Comparison of ENCODE assay signal across 31 mouse cellular contexts in the genomic region with DNA sequence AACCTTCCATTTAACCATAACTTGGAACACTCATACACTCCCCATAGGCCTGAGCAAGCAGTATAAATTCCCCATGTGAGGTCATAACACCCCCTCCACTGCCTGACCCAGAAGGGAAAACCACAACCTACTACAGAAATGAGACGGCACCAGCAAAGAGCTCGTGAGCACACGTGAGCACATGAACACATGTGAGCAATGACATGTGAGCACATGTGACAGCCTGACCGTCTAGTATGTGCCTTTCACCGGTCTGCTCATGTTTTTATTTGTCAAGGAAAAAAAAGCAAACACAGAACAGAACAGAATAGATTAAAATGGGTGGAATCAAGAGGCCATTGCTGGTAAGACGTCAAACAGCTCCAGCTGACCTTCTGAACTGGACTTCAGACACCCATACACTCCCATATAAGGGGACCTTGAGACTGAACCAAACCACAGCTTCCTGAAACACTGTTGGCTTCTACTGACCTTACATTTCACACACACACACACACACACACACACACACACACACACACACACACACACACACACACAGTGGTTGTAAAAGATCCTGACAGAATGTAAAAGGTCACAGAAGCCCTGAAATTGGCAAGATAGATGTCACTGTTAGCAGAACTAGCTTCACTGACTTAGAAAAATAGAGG. TPM values are rescaled to one million over a fixed set of nuclear protein-coding genes. Genes with fewer than 3 reads are reported as not detected.
DNase-seq lines count a peak whose midpoint lies in the region; ATAC-seq and TF ChIP-seq lines count a peak whose summit lies in the region.
"Not testable (repeated sequence)": the region's sequence is repeated elsewhere in the genome, so short reads cannot be mapped to it uniquely, and the experiment has no call there.
"Had no signal": no experiment of that assay in that cellular context is flagged by ENCODE, and none has a peak within 500 bp of the region (broad histone marks: within the 10 kb centered on the region; RNA-seq: fewer than 3 reads in every experiment).

No protein-coding gene starts in this region.

- not testable (repeated sequence) for H3K4me1 ChIP-seq in small intestine, adult 2 months (ENCODE audit: control insufficient read depth, insufficient read depth, insufficient read length, low read length)

- peak; percentile 72 to 89 for ATAC-seq in hematopoietic stem cell, adult 5-6 weeks (replicated peaks in 1 of 2; ENCODE audit: insufficient read depth in 1 of 2, low FRiP score in 2 of 2, low TSS enrichment in 1 of 2, low read depth in 1 of 2, poor library complexity in 2 of 2, severe bottlenecking in 2 of 2)
- ATAC-seq in megakaryocyte progenitor cell, adult 5-6 weeks (replicated peaks; ENCODE audit: poor library complexity), result peak; percentile 79

- 53% methylated on average over 6 of the region's 6 CpGs for WGBS in small intestine, adult 2 months

- TF ChIP-seq POLR2A in small intestine, adult 2 months (IDR thresholded peaks at IDR 0.05; ENCODE audit: low read depth, low read length), result not testable (repeated sequence)

- peak overlapping the region; percentile 83 for H3K27ac ChIP-seq in small intestine, adult 2 months (ENCODE audit: insufficient read depth, low read depth, low read length)

- H3K36me3 ChIP-seq in small intestine, adult 2 months (ENCODE audit: control insufficient read depth, insufficient read depth, low read length), result not testable (repeated sequence)

- peak; percentile 26 for DNase-seq in CD4-positive helper T cell, adult 2 months (ENCODE audit: low read depth, low spot score)
- peak; percentile 45 to 81 for DNase-seq in adrenal gland, adult (ENCODE audit: inconsistent age in 2 of 2, low spot score in 1 of 2)
- peak; percentile 12 for DNase-seq in adrenal gland, postnatal 25 days
- DNase-seq in kidney, postnatal 10 days, result peak; percentile 15

- not testable (repeated sequence) for H3K4me3 ChIP-seq in small intestine, adult 2 months (ENCODE audit: low read depth, low read length)

- H3K27me3 ChIP-seq in small intestine, adult 2 months (ENCODE audit: control insufficient read depth, insufficient read depth, low read length), result not testable (repeated sequence)

- TF ChIP-seq CTCF in small intestine, adult 2 months (IDR thresholded peaks at IDR 0.05; ENCODE audit: extremely low read depth, insufficient read length, insufficient replicate concordance, low read depth, low read length), result not testable (repeated sequence)

RNA-seq across cellular contexts. Expression of gene Unc93a2, which starts 13.1 kb away (rescaled TPM):
- 2.2 and 5.1 TPM in 2 replicates for total RNA-seq in adrenal gland, postnatal 25 days (2021)
- 0.06 TPM in 1 of 2 replicates, not detected in the other for total RNA-seq in hematopoietic stem cell, adult 5-6 weeks (2017)
- 0.64 TPM in 1 of 2 replicates, not detected in the other for total RNA-seq in megakaryocyte progenitor cell, adult 5-6 weeks (2015)
- not detected in 2 replicates for total RNA-seq in megakaryocyte progenitor cell, adult 5-6 weeks (2017)
- polyA plus RNA-seq in small intestine, adult 2 months (2012; rRNA removed), result 17.5 and 56.5 TPM in 2 replicates
- total RNA-seq: heart, postnatal 4 days; layer of hippocampus, postnatal 36 days had no signal
- polyA plus RNA-seq: embryonic facial prominence, embryonic 13.5 days; forebrain, embryonic 10.5 days; forebrain, embryonic 15.5 days; G1E; heart, embryonic 12.5 days; heart, postnatal 0 days; hindbrain, embryonic 14.5 days; intestine, embryonic 14.5 days; kidney, postnatal 0 days; midbrain, embryonic 11.5 days; midbrain, embryonic 16.5 days; neural tube, embryonic 14.5 days; stomach, embryonic 16.5 days had no signal

RNA-seq across cellular contexts. Expression of gene Gm49630, which starts 26.5 kb away (rescaled TPM):
- not detected in 2 replicates for total RNA-seq in adrenal gland, postnatal 25 days (2021)
- total RNA-seq in hematopoietic stem cell, adult 5-6 weeks (2017), result not detected in 2 replicates
- not detected in 2 replicates for total RNA-seq in megakaryocyte progenitor cell, adult 5-6 weeks (2015)
- total RNA-seq in megakaryocyte progenitor cell, adult 5-6 weeks (2017), result not detected in 2 replicates
- polyA plus RNA-seq in small intestine, adult 2 months (2012; rRNA removed), result 2.1 TPM in 1 of 2 replicates, not detected in the other
- total RNA-seq: G1E; gastrocnemius, adult 18-20 months; gastrocnemius, postnatal 25 days; heart, adult 2 months; heart, postnatal 4 days; layer of hippocampus, postnatal 36 days; left cerebral cortex, postnatal 4 days had no signal
- polyA plus RNA-seq: embryonic facial prominence, embryonic 13.5 days; forebrain, embryonic 10.5 days; forebrain, embryonic 15.5 days; frontal cortex, adult 2 months; G1E; heart, adult 2 months; heart, embryonic 12.5 days; heart, postnatal 0 days; hindbrain, embryonic 14.5 days; intestine, embryonic 14.5 days; kidney, postnatal 0 days; large intestine, adult 2 months; limb, embryonic 14.5 days; liver, embryonic 13.5 days; lung, adult 2 months; midbrain, embryonic 11.5 days; midbrain, embryonic 16.5 days; neural tube, embryonic 14.5 days; stomach, embryonic 16.5 days had no signal

RNA-seq across cellular contexts. Expression of gene Ttll2, which starts 45.8 kb away (rescaled TPM):
- 0.36 TPM in 1 of 2 replicates, not detected in the other for total RNA-seq in adrenal gland, postnatal 25 days (2021)
- total RNA-seq in hematopoietic stem cell, adult 5-6 weeks (2017), result not detected in 2 replicates
- total RNA-seq in megakaryocyte progenitor cell, adult 5-6 weeks (2015), result not detected in 2 replicates
- not detected in 2 replicates for total RNA-seq in megakaryocyte progenitor cell, adult 5-6 weeks (2017)
- 1.2 and 3.0 TPM in 2 replicates for polyA plus RNA-seq in small intestine, adult 2 months (2012; rRNA removed)
- total RNA-seq: G1E; gastrocnemius, adult 18-20 months; gastrocnemius, postnatal 25 days; heart, adult 2 months; heart, postnatal 4 days; layer of hippocampus, postnatal 36 days had no signal
- polyA plus RNA-seq: embryonic facial prominence, embryonic 13.5 days; forebrain, embryonic 10.5 days; forebrain, embryonic 15.5 days; frontal cortex, adult 2 months; G1E; heart, embryonic 12.5 days; heart, postnatal 0 days; hindbrain, embryonic 14.5 days; intestine, embryonic 14.5 days; kidney, postnatal 0 days; limb, embryonic 14.5 days; liver, embryonic 13.5 days; midbrain, embryonic 11.5 days; midbrain, embryonic 16.5 days; neural tube, embryonic 14.5 days; stomach, embryonic 16.5 days had no signal

Comparison
In these comparisons a context has a peak if more than half of its experiments do, and no peak if none do; other contexts are left out.
1. DNase-seq: peak in every context shown above with its lines; median percentile 63 in adrenal gland, adult; 26 in CD4-positive helper T cell, adult 2 months; 15 in kidney, postnatal 10 days; 12 in adrenal gland, postnatal 25 days.